16 mouse cellular contexts compared by ENCODE assay signal in the genomic region with DNA sequence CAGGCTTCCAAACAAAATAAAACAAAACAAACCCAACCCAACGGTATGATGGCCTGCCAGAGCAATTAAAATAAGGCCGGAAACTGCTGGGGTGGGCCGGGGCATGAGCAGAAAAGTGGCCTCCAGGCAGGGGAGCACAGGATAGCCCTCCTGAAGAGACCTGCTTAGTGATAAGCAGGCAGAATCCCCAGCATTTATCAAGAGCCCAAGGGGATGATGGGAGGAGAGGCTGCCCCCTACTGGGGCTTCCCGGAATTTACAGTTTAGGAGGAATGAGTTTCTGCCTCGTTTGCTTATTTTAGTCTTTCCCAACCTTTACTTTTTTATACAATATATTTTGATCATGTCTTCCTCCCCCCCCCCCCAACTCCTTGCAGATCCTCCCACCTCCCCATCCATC. TPM values are rescaled to one million over a fixed set of nuclear protein-coding genes. Genes with fewer than 3 reads are reported as not detected.
DNase-seq lines count a peak whose midpoint lies in the region; ATAC-seq and TF ChIP-seq lines count a peak whose summit lies in the region.
"Had no signal": no experiment of that assay in that cellular context is flagged by ENCODE, and none has a peak within 500 bp of the region (broad histone marks: within the 10 kb centered on the region; RNA-seq: fewer than 3 reads in every experiment).

No protein-coding gene starts in this region.

- ATAC-seq in activated CD4-positive, CD25-positive, alpha-beta regulatory T cell, adult 4 months = no peak

- TF ChIP-seq POLR2A in bone marrow, adult 2 months (IDR thresholded peaks at IDR 0.05; ENCODE audit: borderline replicate concordance, control insufficient read depth, low read depth, low read length) = no peak

- no peak overlapping the region for H3K4me3 ChIP-seq in left cerebral cortex, adult 2 months
- no peak overlapping the region for H3K4me3 ChIP-seq in bone marrow, adult 2 months (replicated peaks; ENCODE audit: control insufficient read depth, low read depth, low read length)
- H3K4me3 ChIP-seq: forebrain, embryonic 10.5 days; limb, embryonic 13.5 days; megakaryocyte, embryonic 14.5 days had no signal

- H3K4me1 ChIP-seq in bone marrow, adult 2 months (ENCODE audit: control insufficient read depth, insufficient read depth, low read length) = no peaks in the 10 kb centered on the region

- no peak overlapping the region for H3K27ac ChIP-seq in left cerebral cortex, adult 2 months
- H3K27ac ChIP-seq in bone marrow, adult 2 months (ENCODE audit: control insufficient read depth, insufficient read depth, low read depth, low read length, poor library complexity) = no peak overlapping the region
- H3K27ac ChIP-seq: forebrain, embryonic 10.5 days; limb, embryonic 13.5 days had no signal

- 63% methylated on average over 5 of the region's 5 CpGs for WGBS in bone marrow, adult 2 months

- peak; percentile 18 for DNase-seq in adrenal gland, postnatal 14 days
- no peak for DNase-seq in adrenal gland, postnatal 10 days
- no peak for DNase-seq in left cerebral cortex, adult 2 months (ENCODE audit: extremely low spot score in 1 of 2, low spot score in 2 of 2)
- no peak for DNase-seq in left cerebral cortex, adult 9 months (ENCODE audit: low spot score in 2 of 2)
- peak; percentile 4 for DNase-seq in 3T3-L1 (ENCODE audit: low read depth, low spot score)
- no peak for DNase-seq in urinary bladder, adult 2 months (ENCODE audit: low spot score)
- DNase-seq: gastrocnemius, postnatal 25 days; heart, postnatal 10 days; kidney, adult 18-20 months; layer of hippocampus, adult 9-11 months had no signal

- peak; percentile 45 for TF ChIP-seq CTCF in left cerebral cortex, adult 2 months (IDR thresholded peaks at IDR 0.05)
- peak; percentile 36; the same call in 1 of the 2 replicates for TF ChIP-seq CTCF in bone marrow, adult 2 months (IDR thresholded peaks at IDR 0.05; ENCODE audit: control insufficient read depth, insufficient read depth, low read length)

- intact Hi-C loops in left cerebral cortex, adult 2 months (cut with DNase I) = no loop called here

RNA-seq across cellular contexts. Expression of gene Mobp, which starts 37.3 kb away (rescaled TPM):
- total RNA-seq in adrenal gland, postnatal 14 days (2021) = 0.15 TPM in 1 of 2 replicates, not detected in the other
- total RNA-seq in adrenal gland, postnatal 10 days (2021) = under 1 TPM; 0.09 to 0.27 TPM
- 100 to 1,000 TPM; 177 to 214 TPM for total RNA-seq in left cerebral cortex, adult 2 months (2021)
- polyA plus RNA-seq in bone marrow, adult 2 months (2011; ENCODE audit: insufficient read depth, insufficient read length, low replicate concordance, missing spikeins) = 7.3 TPM in 1 of 2 replicates, not detected in the other
- polyA plus RNA-seq in activated CD4-positive, CD25-positive, alpha-beta regulatory T cell, adult 4 months (2017; shearing (Covaris generic)) = not detected
- polyA plus RNA-seq in urinary bladder, adult 2 months (2012; rRNA removed) = 0.85 and 1.2 TPM in 2 replicates
- total RNA-seq: gastrocnemius, postnatal 25 days; heart, postnatal 10 days had no signal
- polyA plus RNA-seq: limb, embryonic 13.5 days; stomach, embryonic 14.5 days had no signal

RNA-seq across cellular contexts. Expression of gene Rpsa, which starts 59.4 kb away (rescaled TPM):
- total RNA-seq in adrenal gland, postnatal 14 days (2021) = 729 and 883 TPM in 2 replicates
- 100 to 1,000 TPM; 879 to 949 TPM for total RNA-seq in adrenal gland, postnatal 10 days (2021)
- 100 to 1,000 TPM; 398 to 400 TPM for total RNA-seq in left cerebral cortex, adult 2 months (2021)
- polyA plus RNA-seq in bone marrow, adult 2 months (2011; ENCODE audit: insufficient read depth, insufficient read length, low replicate concordance, missing spikeins) = 1,523 and 1,859 TPM in 2 replicates
- 1,000 to 10,000 TPM; 3,266 to 3,639 TPM for polyA plus RNA-seq in activated CD4-positive, CD25-positive, alpha-beta regulatory T cell, adult 4 months (2017; shearing (Covaris generic))
- 1,805 and 1,865 TPM in 2 replicates for polyA plus RNA-seq in urinary bladder, adult 2 months (2012; rRNA removed)

Comparison
In these comparisons a context has a peak if more than half of its experiments do, and no peak if none do; other contexts are left out.
1. DNase-seq: peak in adrenal gland, postnatal 14 days (single experiment) and 3T3-L1 (single experiment); none in adrenal gland, postnatal 10 days (single experiment), left cerebral cortex, adult 2 months (0 of 2), left cerebral cortex, adult 9 months (0 of 2) and urinary bladder, adult 2 months (single experiment).
2. RNA of gene Mobp, which starts 37.3 kb away (total RNA-seq): 177 to 214 TPM in left cerebral cortex, adult 2 months; 0.09 to 0.27 TPM in adrenal gland, postnatal 10 days and 0.15 TPM in adrenal gland, postnatal 14 days; every median in the first group is over 100 times any median in the second.